8 mouse cellular contexts compared by ENCODE assay signal in the genomic region with DNA sequence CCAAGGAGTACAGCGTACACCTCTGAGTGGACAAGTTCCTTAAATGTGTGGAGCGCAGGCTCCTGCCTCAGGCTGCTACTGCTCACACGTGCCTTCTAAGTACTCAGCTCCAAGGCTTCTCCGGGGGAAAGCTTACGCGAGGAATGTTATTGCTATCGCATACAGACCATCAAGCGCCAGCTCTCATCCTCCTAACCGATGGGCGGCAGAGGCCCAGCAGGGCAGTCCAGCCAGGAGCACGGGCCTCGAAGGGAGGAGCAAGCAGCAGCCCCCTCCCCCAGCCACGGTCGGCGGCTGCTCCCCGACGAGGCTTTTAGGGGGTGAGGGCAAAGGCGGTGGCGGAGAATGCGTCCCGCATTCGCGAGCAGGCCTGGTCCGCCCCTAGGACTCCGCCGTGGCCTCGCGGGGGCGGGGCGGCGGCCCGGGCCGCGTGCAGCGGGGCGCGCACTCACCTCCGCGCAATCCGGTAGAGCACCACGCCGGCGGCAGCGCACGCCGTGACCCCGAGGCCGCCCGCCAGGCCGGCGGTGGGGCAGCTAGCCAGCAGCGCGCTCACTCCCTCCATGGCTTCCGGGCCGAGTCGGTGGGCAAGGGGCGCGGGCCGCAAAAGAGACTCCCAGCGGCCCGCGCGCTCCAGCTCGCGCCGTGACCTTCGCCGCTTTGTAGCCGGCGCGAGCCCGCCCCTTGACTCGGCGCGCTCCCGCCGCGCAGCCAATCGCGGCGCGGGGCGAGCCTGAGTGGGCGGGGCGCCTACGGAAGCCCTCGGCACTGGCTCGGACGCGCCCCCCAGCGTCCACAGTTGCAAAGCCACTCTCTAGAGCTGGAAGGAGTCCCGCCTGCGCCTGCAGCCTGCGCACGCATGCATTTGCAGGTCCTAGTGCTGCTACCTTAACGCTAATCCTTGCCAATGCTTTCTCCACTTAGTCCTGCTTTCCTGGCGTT. TPM values are rescaled to one million over a fixed set of nuclear protein-coding genes. Genes with fewer than 3 reads are reported as not detected.
DNase-seq lines count a peak whose midpoint lies in the region; ATAC-seq lines count a peak whose summit lies in the region.

A gene (minus strand): TSS at position 662 of the 942 bp plus-strand sequence.

- ATAC-seq in erythroid progenitor cell, adult 5-6 weeks (replicated peaks; ENCODE audit: low FRiP score, poor library complexity, severe bottlenecking), result peak; percentile 90
- peak; percentile 84 for ATAC-seq in heart, embryonic 13.5 days (ENCODE audit: extremely low read depth, insufficient number of reproducible peaks, low FRiP score, low TSS enrichment)
- ATAC-seq in liver, embryonic 12.5 days, result peak; percentile 89
- peak; percentile 86 for ATAC-seq in stomach, embryonic 15.5 days (ENCODE audit: insufficient read depth, low FRiP score, low read depth)

- H3K36me3 ChIP-seq in heart, embryonic 13.5 days, result peaks cover 6% of the 10 kb centered on the region; the same call in 1 of the 2 replicates
- peaks cover 15% of the 10 kb centered on the region for H3K36me3 ChIP-seq in liver, embryonic 12.5 days
- no peaks in the 10 kb centered on the region for H3K36me3 ChIP-seq in stomach, embryonic 15.5 days

- H3K4me2 ChIP-seq in heart, embryonic 13.5 days, result peak within 1 kb of the TSS; percentile 97
- peak within 1 kb of the TSS; percentile 99 for H3K4me2 ChIP-seq in liver, embryonic 12.5 days
- H3K4me2 ChIP-seq in stomach, embryonic 15.5 days, result peak within 1 kb of the TSS; percentile 91

- DNase-seq in CD4-positive helper T cell, adult 2 months (ENCODE audit: low read depth, low spot score), result peak; percentile 96
- DNase-seq in brain, embryonic 18.5 days (ENCODE audit: low read depth, low spot score), result peak; percentile 79
- DNase-seq in kidney, postnatal 10 days, result peak; percentile 98
- DNase-seq in natural killer cell, adult 2 months (ENCODE audit: low spot score in 2 of 2), result peak; percentile 86 to 92

- peak within 1 kb of the TSS; percentile 84 for H3K27ac ChIP-seq in heart, embryonic 13.5 days (replicated peaks)
- H3K27ac ChIP-seq in liver, embryonic 12.5 days, result peak within 1 kb of the TSS; percentile 77
- peak within 1 kb of the TSS; percentile 82 for H3K27ac ChIP-seq in stomach, embryonic 15.5 days

- under 1% methylated on average over 95 of the region's 97 CpGs for WGBS in heart, embryonic 13.5 days
- WGBS in liver, embryonic 12.5 days (ENCODE audit: insufficient replicate concordance), result under 1% methylated on average over 97 of the region's 97 CpGs
- under 1% methylated on average over 97 of the region's 97 CpGs for WGBS in stomach, embryonic 15.5 days

- H3K9me3 ChIP-seq in heart, embryonic 13.5 days, result no peaks in the 10 kb centered on the region
- H3K9me3 ChIP-seq in liver, embryonic 12.5 days (replicated peaks), result no peaks in the 10 kb centered on the region
- H3K9me3 ChIP-seq in stomach, embryonic 15.5 days, result no peaks in the 10 kb centered on the region

- peaks cover 46% of the 10 kb centered on the region for H3K4me1 ChIP-seq in heart, embryonic 13.5 days
- peaks cover 55% of the 10 kb centered on the region for H3K4me1 ChIP-seq in liver, embryonic 12.5 days
- H3K4me1 ChIP-seq in stomach, embryonic 15.5 days, result peaks cover 40% of the 10 kb centered on the region

- H3K9ac ChIP-seq in heart, embryonic 13.5 days, result peak within 1 kb of the TSS; percentile 97
- peak within 1 kb of the TSS; percentile 85 for H3K9ac ChIP-seq in liver, embryonic 12.5 days
- peak within 1 kb of the TSS; percentile 80 for H3K9ac ChIP-seq in stomach, embryonic 15.5 days

- H3K4me3 ChIP-seq in heart, embryonic 13.5 days, result peak within 1 kb of the TSS; percentile 91
- peak within 1 kb of the TSS; percentile 82 for H3K4me3 ChIP-seq in liver, embryonic 12.5 days
- peak within 1 kb of the TSS; percentile 87 for H3K4me3 ChIP-seq in stomach, embryonic 15.5 days (replicated peaks)

- no peaks in the 10 kb centered on the region for H3K27me3 ChIP-seq in heart, embryonic 13.5 days (replicated peaks)
- H3K27me3 ChIP-seq in liver, embryonic 12.5 days (replicated peaks), result no peaks in the 10 kb centered on the region
- no peaks in the 10 kb centered on the region for H3K27me3 ChIP-seq in stomach, embryonic 15.5 days (replicated peaks)

RNA-seq across cellular contexts. Expression of the gene that starts here (rescaled TPM):
- total RNA-seq in erythroid progenitor cell, adult 5-6 weeks (2015; ENCODE audit: low replicate concordance), result 1.8 and 2.5 TPM in 2 replicates
- 0.53 and 1.7 TPM in 2 replicates for total RNA-seq in erythroid progenitor cell, adult 5-6 weeks (2017; ENCODE audit: low replicate concordance)
- polyA plus RNA-seq in heart, embryonic 13.5 days (2015; fragmentation: Nextera tagmentation; extraction: Ambion mirVana), result 41.4 and 42.1 TPM in 2 replicates
- polyA plus RNA-seq in liver, embryonic 12.5 days (2016; fragmentation: Nextera tagmentation; extraction: Ambion mirVana), result 12.8 and 13.8 TPM in 2 replicates
- polyA plus RNA-seq in stomach, embryonic 15.5 days (2015; fragmentation: Nextera tagmentation; extraction: Ambion mirVana), result 24.0 and 26.8 TPM in 2 replicates

Comparison
In these comparisons a context has a peak if more than half of its experiments do, and no peak if none do; other contexts are left out.
1. Peak in every context shown above with its lines: DNase-seq, ATAC-seq, H3K4me3 ChIP-seq and H3K27ac ChIP-seq.